Mouse (Mus musculus) left cerebral cortex, postnatal 4 days (tissue): Measurements from ENCODE around the gene Notch2. TPM values are rescaled to one million over a fixed set of nuclear protein-coding genes. Genes with fewer than 3 reads are reported as not detected.
A peak's percentile ranks its signal among the peaks of the same experiment; 100 is the strongest.
"Not testable (repeated sequence)": the region's sequence is repeated elsewhere in the genome, so short reads cannot be mapped to it uniquely, and the experiment has no call there.

Experiments
- DNase-seq: peaks from one replicate; pipeline ENCODE4 v3.0.0-alpha.2; 2022
- intact Hi-C: fragments of 180-260 bp; cut with DNase I; formaldehyde crosslinking; loops from one replicate; pipeline ENCODE4 v1.15.1; 2025
- total RNA-seq, 2 experiments: library from RNA; stranded (reverse); gene quantifications; 2 replicates each; pipeline ENCODE4 v1.2.3; 2021

Gene Notch2
- total RNA-seq, 2 experiments from 2014 or later: 22.4 to 24.4 TPM

DNA sequence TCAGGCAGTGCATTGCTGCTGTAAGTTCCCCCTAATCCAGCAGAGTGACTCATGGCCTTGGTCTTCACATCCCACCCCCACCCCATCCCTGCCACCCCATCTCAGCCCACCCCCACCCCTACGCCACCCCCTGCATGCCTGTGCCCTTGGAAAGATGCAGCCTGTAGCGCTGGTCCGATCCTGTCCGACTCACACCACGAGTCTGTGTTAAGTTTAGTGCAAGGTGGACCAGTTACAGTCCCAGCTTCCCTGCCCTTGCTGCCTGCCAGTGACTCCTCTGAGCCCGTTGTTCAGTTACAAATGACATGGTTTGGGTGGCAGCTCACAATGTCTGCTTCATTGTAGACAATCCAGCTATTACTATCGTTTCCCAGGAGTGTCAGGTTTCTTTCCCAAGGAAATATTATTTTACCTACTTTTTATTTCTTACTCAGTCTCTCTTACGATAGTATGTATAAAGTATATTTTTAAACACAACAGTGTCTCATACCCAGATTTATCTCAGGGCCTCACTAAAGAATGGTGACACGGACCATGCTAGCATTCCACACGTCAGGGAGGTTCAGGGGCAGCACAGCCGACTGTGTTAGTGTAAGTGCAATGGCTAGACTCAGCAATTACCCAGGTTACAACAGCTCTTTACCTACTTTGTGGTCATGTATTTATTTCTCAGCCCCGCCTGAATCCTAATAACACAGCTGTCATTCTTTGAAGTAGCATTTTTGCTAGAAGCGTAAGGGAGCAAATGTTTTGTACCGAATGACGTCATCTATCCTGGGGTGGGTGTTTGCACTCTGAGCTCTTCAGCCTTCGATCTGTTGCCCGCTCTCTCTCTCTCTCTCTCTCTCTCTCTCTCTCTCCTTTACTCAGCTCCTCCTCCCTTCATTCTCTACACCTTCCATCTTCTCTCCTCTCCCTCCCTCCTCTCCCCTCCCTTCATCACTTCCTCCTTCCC is 81.6 kb downstream of the Notch2 start:
- intact Hi-C loops: no loop called here

DNA sequence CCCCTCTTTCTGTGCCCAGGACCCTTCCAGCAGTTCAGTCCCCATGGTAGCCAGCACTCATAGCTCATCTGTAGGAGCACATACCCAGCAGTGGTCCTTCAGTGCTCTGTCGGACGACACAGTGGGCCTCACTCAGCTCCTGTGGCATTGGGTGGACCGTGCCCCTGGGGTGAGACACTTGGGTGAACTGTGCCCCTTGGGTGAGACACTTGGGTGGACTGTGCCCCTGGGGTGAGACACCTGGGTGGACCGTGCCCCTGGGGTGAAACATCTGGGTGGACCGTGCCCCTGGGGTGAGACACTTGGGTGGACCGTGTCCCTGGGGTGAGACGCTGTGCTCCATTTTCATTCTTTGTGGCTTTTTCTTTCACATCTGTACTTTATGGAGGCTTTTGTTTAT is 83.7 kb downstream of the Notch2 start:
- intact Hi-C loops: no loop called here
- DNase-seq: no peak

More for the DNA sequence above, 81.6 kb downstream of the Notch2 start:
- DNase-seq: no peak

DNA sequence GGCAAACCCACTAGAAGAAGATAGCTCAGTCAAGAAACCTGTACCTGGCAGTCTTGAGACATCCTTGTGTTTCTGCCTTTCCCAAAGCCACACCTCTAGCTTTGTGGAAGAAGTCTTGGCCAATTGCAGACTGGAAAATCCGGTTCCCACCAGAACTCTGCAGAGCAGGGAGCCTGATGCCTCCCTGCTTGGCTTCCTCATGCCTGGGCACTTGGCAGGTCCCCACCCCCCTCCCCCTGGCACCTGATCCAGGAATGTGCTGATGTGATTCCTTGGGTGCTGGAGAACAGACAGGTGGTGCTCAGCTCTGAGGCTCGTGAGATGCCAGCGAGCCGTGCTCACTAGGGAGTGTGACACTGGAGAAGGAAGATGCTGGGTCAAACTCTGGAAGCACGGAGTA is 85.3 kb downstream of the Notch2 start:
- no peak for DNase-seq
- intact Hi-C loops: no loop called here

DNA sequence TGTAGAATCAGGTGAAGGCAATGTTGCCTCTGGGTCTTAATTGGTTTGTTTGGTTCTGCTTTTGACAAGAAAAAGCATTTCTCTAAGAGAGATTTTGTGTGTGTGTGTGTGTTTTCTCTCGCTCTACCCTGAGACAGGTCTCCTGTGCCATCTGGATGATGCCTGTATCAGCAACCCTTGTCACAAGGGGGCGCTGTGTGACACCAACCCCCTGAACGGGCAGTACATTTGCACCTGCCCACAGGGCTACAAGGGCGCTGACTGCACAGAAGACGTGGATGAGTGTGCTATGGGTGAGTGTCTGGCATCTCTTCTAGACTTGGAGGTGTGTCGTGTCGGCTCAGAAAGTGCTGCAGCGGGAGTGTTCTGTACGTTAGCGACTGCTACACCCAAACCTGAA is 86.0 kb downstream of the Notch2 start:
- intact Hi-C loops: no loop called here
- no peak for DNase-seq

DNA sequence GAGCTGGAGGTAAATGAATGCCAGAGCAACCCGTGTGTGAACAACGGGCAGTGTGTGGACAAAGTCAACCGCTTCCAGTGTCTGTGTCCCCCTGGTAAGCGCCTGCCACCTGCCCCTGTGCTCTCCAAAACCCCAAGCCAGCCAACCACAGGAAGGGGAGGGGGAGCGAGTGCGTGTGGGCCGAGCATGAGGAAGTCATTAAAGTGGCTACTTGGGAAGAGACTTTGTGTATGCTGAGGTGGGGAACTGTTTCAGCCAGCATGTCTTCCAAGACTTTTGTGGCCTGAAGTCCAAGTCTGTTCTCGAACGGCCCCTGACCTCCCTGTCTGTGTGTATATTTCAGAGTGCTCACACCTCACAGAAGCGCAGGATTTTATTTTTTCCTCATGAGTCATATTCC is 88.2 kb downstream of the Notch2 start:
- intact Hi-C loops: no loop called here
- no peak for DNase-seq

DNA sequence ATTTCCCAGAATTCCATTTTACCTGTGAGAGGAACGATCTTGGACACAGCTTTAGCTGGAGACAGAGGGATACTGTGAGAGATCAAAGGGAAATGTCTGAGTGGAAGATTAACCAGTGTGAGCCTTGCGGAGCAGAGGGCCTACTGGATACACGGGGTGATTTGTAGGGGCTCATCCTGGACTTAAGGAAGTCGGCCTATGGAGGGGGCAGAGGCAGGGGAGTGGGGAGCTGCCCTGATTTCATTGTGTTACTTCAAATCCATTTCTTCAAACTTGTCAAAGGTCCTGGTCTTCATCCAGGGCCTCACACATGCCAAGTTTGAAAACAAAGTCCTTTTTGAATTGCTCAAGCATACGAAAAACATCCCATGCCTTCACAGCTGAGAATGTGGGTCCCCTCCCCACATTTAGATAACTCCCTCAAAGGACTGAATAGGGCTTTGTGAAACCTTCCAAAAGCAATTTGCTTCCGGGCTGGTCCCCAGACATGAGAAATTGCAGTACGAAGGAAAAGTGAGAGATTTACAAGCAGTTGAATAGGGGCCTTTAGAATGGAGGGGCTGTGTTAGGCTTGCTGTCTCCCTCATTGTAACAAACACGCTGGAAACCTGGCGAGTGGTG is 91.6 kb downstream of the Notch2 start:
- intact Hi-C loops: no loop called here
- DNase-seq: peak; percentile 49

DNA sequence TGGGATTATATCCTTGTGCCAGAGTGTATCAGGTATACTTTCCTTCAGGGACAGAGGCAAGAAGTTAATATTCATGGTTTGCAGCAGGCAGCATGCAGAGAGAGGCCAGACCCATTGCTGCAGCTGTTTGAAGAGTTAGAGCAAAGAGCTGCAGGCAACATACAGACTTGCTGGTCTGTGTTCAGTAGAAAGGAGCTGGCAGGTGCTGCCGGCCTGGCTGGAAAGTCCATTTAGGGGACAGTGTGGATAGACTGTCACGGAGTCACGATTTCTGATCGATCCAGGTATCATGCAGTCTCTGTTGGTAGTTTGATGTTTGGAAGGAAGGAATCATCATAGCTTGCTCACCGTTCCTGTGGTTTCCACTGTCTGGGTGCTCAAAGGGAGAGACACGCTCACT is 92.2 kb downstream of the Notch2 start:
- DNase-seq: no peak
- intact Hi-C loops: no loop called here

DNA sequence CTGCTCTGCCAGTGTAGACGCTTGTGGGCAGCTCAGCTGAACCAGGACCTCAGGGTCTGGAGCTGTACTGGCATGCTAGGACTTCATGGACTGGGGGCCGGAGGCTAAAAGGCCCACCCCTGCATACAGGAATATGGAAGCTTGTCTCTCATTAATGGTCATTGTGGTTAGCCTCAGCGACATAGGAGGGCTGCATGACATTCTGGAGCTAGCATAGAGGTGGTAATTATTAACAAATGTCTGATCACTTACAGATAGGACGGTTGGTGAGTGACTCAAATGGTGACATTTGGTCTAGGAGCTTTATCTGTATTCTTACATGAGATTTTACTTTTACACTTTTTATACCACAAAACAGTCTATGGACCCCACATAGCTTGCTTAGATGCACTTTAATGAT is 92.8 kb downstream of the Notch2 start:
- DNase-seq: no peak
- intact Hi-C loops: no loop called here

DNA sequence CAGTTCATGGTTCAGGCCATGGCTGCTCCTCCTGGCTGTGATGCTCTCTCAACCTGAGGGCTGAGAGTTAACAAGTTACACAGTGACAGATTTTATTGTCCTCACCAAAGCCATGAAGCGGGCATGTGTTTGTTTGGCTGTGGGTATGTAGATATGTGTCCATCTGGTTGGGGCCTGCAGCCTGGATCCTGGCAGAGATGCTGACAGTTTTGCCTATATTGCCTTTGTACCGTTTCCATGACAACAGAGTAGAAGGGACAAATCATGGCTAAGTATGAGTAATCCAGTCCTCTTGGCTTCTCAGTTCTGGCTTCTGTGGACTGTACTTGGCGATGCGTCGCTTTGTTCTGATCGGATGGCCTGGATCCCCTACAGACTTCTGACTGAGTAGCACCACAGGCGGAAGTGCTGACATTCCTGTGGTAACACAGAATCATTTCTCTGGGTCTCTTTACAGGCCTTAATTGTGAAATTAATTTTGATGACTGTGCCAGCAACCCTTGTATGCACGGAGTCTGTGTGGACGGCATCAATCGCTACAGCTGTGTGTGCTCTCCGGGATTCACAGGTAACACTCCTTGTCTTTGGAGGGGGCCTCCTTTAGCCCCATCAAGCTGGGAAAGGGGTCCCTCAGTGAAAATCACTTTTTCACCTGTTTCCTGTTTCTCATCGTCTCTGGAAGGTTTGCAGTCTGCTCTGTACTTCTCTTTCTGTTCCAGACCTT is 93.4 kb downstream of the Notch2 start:
- peak; percentile 48 for DNase-seq
- intact Hi-C loops: no loop called here

DNA sequence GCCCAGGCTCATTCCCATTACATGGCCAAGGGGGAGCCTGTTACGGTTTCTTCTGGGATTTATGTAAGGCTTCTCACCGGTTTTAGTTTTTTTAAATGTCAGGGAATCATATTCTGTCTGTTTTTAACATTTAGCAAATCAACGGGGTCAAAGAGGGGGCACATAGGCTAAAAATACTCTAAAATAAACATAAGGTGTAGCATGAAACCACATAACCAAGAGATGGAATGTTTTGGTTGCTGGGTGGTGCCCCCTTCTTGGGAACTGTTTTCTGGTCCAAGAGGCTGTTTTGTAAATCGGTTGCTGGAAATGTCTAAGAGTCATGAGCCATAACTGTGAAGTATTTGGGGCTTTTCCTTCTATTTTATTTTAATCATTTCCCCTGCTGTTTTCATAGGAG is 95.1 kb downstream of the Notch2 start:
- intact Hi-C loops: no loop called here
- no peak for DNase-seq

DNA sequence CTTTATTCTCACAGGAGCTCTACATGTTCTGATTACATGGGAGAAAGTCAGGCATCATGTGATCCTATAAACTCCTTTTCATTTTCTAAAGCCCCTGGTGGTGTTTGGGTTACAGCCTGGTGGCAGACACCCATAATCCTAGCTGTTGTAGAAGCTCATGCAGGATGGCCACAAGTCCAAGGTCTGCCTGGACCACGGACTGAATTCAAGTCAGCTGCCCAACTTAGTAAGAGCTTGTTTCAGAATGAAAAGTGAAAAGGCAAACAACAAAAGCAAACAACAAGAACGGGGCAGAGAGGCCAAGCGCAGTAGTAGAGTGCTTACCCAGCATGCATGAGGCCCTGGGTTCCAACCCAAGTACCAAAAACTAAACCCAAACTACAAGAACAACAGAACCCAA is 95.5 kb downstream of the Notch2 start:
- intact Hi-C loops: no loop called here
- no peak for DNase-seq

DNA sequence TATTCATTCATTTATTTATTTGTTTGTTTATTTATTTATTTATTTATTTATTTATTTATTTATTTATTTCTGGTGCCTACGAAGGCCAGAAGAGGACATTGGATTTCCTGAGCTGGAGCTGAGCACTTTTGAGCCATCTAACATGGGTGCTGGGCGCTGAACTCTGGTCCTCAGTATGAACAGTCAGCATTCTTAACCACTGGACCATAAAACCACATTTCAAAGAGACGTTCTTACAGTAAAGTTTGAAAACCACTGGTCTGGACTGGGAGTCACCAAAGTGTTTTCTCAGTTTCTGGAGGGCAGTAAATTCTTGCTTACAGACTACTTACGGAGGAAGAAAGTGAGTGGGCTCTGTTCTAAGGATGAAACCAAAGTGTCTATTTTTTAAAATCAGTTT is 97.3 kb downstream of the Notch2 start:
- no peak for DNase-seq
- intact Hi-C loops: no loop called here

DNA sequence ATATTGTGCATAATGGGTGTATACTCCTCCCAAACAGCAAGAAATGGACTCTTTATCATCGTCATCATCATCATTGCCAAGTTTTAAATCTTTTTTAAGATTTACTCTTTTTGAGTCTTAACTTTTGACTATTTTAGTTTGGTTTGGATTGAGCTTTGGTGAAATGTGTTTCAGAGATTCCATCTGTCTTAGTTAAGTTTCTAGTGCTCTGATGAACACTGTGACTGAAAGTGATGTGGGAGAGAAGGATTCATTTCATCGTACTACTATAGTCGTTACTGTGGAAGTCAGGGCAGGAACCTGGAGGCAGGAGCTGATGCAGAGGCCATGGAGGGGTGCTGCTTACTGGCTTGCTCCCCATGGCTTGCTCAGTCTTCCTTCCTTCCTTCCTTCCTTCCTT is 104.9 kb downstream of the Notch2 start:
- no peak for DNase-seq
- intact Hi-C loops: no loop called here

DNA sequence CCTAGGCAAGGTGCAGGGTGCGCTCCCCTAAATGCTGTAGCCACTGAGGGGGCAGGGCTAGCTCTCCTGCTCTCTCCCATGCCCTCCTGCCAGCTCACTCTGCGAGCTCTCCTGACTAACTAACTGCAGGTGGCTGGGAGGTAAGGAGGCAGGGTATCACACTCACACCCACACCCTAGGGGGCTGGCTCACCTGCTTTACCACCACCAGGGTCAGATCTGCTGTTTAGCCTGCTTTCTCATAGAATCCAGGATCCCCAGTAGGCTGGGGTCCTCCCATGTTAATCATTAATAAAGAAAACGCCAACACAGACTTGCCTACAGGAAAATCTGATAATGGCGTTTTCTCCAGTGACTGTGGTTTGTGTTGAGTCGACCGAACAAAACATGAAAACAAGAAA is 106.0 kb downstream of the Notch2 start:
- no peak for DNase-seq
- intact Hi-C loops: no loop called here

DNA sequence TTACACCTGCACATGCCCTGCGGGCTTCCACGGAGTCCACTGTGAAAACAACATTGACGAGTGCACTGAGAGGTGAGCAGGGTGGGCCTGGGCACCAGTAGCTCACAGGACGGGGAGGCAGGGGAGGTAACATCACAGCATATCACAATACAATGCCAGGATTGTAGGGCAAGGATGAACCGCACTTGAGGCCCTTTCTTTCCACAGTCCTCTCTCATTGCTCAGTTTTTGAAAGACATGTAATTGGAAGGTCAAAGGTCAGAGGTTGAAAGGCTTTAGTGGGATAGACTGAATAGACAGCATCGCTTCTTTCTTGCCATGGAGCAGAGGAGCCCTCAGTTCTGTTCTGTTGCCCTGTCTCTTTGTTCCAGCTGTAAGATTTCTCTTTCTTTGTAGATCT is 107.6 kb downstream of the Notch2 start:
- intact Hi-C loops: no loop called here
- no peak for DNase-seq

DNA sequence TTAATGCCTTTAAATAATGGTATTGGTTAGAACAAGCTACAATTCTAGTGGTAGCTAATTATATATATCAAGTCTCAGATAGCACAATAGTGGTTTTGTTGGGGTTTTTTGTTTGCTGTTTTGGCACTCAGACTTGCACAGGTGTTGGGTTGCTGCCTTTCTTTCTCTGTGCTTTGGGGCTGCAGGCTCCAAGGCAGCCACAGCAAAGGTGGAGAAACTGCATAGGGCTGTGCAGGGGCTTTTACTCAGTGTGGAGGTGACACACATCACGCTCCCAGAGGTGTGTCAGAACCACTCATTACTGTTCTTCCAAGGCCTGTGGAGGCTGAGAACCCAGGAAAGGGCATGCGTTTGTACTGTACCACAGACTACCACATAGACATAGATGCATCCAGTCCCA is 114.4 kb downstream of the Notch2 start:
- intact Hi-C loops: no loop called here
- DNase-seq: no peak

DNA sequence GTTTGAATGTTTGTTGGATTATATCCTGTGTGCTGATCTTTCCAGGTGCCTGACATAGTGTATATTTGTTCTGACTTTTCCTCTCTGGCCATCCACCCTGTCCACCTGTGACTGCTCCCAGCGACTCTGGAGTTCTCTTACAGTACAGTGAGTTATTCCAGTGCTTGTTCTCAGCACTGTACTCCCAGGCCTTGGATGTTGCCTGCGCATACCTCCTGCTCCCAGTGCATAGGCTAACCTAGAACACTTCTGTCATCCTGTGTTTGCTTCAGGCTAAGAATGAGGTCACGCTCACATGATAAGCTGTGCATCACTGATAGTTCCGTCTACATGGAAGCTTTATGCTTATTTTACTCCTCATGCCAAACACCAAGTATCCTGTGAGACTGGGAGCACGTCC is 115.4 kb downstream of the Notch2 start:
- DNase-seq: no peak
- intact Hi-C loops: no loop called here

DNA sequence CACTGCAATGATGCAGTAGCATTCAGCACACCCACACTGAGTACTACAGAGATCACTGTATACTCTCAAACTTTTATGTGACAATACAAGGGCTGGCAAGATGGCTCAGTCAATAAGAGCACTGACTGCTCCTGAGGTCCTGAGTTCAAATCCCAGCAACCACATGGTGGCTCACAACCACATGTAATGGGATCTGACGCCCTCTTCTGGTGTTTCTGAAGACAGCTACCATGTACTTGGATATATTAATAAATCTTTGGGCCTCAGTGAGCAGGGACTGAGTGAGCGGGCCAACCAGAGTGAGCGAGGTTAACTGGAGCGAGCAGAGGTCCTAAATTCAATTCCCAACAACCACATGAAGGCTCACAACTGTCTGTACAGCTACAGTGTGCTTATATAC is 118.8 kb downstream of the Notch2 start:
- intact Hi-C loops, DNase-seq: not testable (repeated sequence)

DNA sequence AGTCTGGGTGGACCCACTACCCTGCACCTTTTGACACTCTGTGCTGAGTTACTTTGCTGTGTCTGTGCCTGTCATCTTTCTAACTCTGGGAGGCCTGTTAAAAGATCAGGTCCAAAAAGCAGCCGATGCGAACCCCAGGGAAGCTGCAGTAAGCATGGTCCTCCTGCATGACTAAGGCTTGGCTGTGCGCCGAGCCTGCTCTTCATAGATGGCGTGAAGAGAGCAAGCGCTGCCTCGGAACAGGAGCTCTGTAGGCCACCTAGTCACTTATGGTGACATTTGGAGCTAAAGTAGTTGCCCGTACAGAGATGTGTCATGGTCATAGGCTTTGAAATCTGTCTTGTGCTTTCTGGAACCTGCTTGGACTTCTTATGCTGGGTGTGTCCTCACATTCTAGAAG is 119.3 kb downstream of the Notch2 start:
- no peak for DNase-seq
- intact Hi-C loops: no loop called here

DNA sequence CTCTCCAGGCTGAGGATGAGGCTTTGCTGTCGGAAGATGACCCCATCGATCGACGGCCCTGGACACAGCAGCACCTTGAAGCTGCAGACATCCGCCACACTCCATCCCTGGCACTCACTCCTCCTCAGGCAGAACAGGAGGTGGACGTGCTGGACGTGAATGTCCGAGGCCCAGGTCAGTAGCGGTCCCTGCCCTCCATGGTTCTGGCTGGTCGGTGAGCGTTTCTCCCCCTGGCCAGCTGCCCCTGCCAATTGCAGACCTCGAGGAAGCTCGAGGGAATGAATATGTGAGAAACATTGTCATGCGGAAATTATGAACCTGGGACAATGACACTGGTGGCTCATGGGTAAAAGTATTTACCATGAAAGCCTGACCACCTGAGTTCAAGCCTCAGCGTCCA is 128.1 kb downstream of the Notch2 start:
- no peak for DNase-seq
- intact Hi-C loops: no loop called here

DNA sequence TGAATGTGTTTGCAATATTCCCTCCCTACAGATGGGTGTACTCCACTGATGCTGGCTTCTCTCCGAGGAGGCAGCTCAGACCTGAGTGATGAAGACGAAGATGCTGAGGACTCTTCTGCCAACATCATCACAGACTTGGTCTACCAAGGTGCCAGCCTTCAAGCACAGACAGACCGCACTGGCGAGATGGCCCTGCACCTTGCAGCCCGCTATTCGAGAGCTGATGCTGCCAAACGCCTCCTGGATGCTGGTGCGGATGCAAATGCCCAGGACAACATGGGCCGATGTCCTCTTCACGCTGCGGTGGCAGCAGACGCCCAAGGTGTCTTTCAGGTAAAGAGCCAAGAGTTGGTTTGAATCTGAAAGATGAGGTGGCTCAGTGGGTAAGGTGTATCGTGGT is 129.5 kb downstream of the Notch2 start:
- intact Hi-C loops: no loop called here
- DNase-seq: no peak

DNA sequence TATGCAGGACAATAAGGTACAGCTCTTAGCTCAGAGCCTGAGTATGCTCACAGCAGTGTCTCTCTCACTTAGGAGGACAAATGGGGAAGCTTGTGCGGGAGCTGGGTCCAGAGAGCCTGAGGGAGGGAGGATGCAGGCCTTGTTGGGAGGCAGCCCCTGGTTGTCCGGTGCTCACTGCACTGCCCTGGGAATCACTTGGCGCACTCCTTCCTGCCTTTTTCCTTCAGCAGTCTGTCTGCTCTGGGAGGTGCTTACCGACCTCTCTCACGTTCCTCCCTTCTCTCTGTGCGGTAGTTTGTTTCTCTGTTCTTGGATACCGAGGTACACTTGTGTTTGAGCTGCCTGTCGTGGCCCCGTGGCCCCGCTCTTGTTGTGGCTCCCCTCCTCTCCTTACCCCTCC is 131.9 kb downstream of the Notch2 start:
- DNase-seq: no peak

More for the DNA sequence above, 131.9 kb downstream of the Notch2 start:
- intact Hi-C loops: no loop called here
